Mouse (Mus musculus): ENCODE results near the gene Aknad1. TPM values are rescaled to one million over a fixed set of nuclear protein-coding genes. Genes with fewer than 3 reads are reported as not detected.
A peak's percentile ranks its signal among the peaks of the same experiment; 100 is the strongest.

The Aknad1 gene
- total RNA-seq, 2 experiments from 2014 or later: not detected

GRCm38 (mm10) chr3:108787754-108788454 is 48.4 kb downstream of the Aknad1 start:
- no peak for DNase-seq

- DNase-seq: no peak
Observed at GRCm38 (mm10) chr3:108788455-108788794, 49.0 kb downstream of the Aknad1 start.

GRCm38 (mm10) chr3:108789299-108789698 is 49.8 kb downstream of the Aknad1 start:
- DNase-seq: no peak

GRCm38 (mm10) chr3:108790499-108790898 is 51.0 kb downstream of the Aknad1 start:
- no peak for DNase-seq

GRCm38 (mm10) chr3:108791054-108791706 is 51.7 kb downstream of the Aknad1 start:
- DNase-seq: no peak

- no peak for DNase-seq
Observed at GRCm38 (mm10) chr3:108792420-108792819, 53.0 kb downstream of the Aknad1 start.

GRCm38 (mm10) chr3:108794780-108795179 is 55.3 kb downstream of the Aknad1 start:
- DNase-seq: peak in 1 of 2 experiments; percentile 20

- DNase-seq: no peak
Observed at GRCm38 (mm10) chr3:108795554-108796299, 56.3 kb downstream of the Aknad1 start.

- no peak for DNase-seq
Observed at GRCm38 (mm10) chr3:108796386-108796785, 56.9 kb downstream of the Aknad1 start.

- no peak for DNase-seq
Observed at GRCm38 (mm10) chr3:108797723-108798122, 58.3 kb downstream of the Aknad1 start.

GRCm38 (mm10) chr3:108798375-108798774 is 58.9 kb downstream of the Aknad1 start:
- DNase-seq: no peak

GRCm38 (mm10) chr3:108805622-108806021 is 66.2 kb downstream of the Aknad1 start:
- DNase-seq: no peak

GRCm38 (mm10) chr3:108810747-108811263 is 71.3 kb downstream of the Aknad1 start:
- peak in 1 of 2 experiments; percentile 54 for DNase-seq

GRCm38 (mm10) chr3:108815631-108816030 is 76.2 kb downstream of the Aknad1 start:
- DNase-seq: no peak

GRCm38 (mm10) chr3:108830493-108830892 is 91.0 kb downstream of the Aknad1 start:
- DNase-seq: peak in 1 of 2 experiments; percentile 11

GRCm38 (mm10) chr3:108831750-108832149 is 92.3 kb downstream of the Aknad1 start:
- DNase-seq: no peak

Other genes starting within 250 kb of the Aknad1 start
- gene 1700013F07Rik, start 205.5 kb upstream of the Aknad1 start, total RNA-seq (2021): not detected
- 1 to 10 TPM; 1.7 to 5.3 TPM for gene 5330417C22Rik, start 203.1 kb upstream of the Aknad1 start, total RNA-seq (2021)
- gene Tmem167b, start 177.2 kb upstream of the Aknad1 start, total RNA-seq (2021): 10 to 100 TPM; 55.1 to 65.9 TPM
- gene Taf13, start 168.0 kb upstream of the Aknad1 start, total RNA-seq (2021): 10 to 100 TPM; 29.2 to 36.0 TPM
- 10 to 100 TPM in 1 of 2 experiments, 1 to 10 TPM in 1; 8.0 to 12.3 TPM for gene Wdr47, start 148.4 kb upstream of the Aknad1 start, total RNA-seq (2021)
- 10 to 100 TPM; 35.9 to 41.7 TPM for gene Clcc1, start 85.7 kb upstream of the Aknad1 start, total RNA-seq (2021)
- 1 to 10 TPM; 3.3 to 3.6 TPM for gene Gpsm2, start 17.3 kb upstream of the Aknad1 start, total RNA-seq (2021)
- gene Stxbp3, start 100.9 kb downstream of the Aknad1 start, total RNA-seq (2021): 10 to 100 TPM; 48.9 to 61.5 TPM
- under 1 TPM; 0.17 to 0.40 TPM for gene Fndc7, start 150.3 kb downstream of the Aknad1 start, total RNA-seq (2021)
- gene Prpf38b, start 172.1 kb downstream of the Aknad1 start, total RNA-seq (2021): 10 to 100 TPM; 42.2 to 64.7 TPM
- not detected for gene Henmt1, start 200.2 kb downstream of the Aknad1 start, total RNA-seq (2021)
- not detected for gene Gm9857, start 200.8 kb downstream of the Aknad1 start, total RNA-seq (2021)